Mouse (Mus musculus) T-cell, adult 66 days (primary cell): ENCODE data around the gene Csrnp1. TPM values are rescaled to one million over a fixed set of nuclear protein-coding genes. Genes with fewer than 3 reads are reported as not detected.

Experiments
- total RNA-seq, 2 experiments: library from RNA; stranded (reverse); gene quantifications; 3 replicates in 1 of 2; 4 replicates in 1 of 2; pipeline ENCODE4 v1.2.4; 2023

The Csrnp1 gene
- total RNA-seq: 100 to 1,000 TPM; 117 to 127 TPM

GRCm38 (mm10) chr9:119984536-119985011 is at the start of gene Csrnp1:
Gene Csrnp1 (minus strand): TSS chr9:119984658.

GRCm38 (mm10) chr9:120023086-120023811 is 38.8 kb upstream of the Csrnp1 start, which contains the start of gene Xirp1:
Gene Xirp1 (minus strand): TSS chr9:120023598.

GRCm38 (mm10) chr9:119937005-119937773 is 47.3 kb downstream of the Csrnp1 start, which contains the start of the genes Gorasp1 and Ttc21a:
Gene Gorasp1 (minus strand): TSS chr9:119937565.
Gene Ttc21a (plus strand): TSS chr9:119937606.

Other genes starting within 250 kb of the Csrnp1 start
- gene Scn11a, start 159.2 kb downstream of the Csrnp1 start, total RNA-seq: not detected
- 10 to 100 TPM; 62.6 to 69.9 TPM for gene Wdr48, start 89.8 kb downstream of the Csrnp1 start, total RNA-seq
- gene Gorasp1, start 47.1 kb downstream of the Csrnp1 start, total RNA-seq: 1 to 10 TPM; 2.4 to 7.0 TPM
- not detected for gene Ttc21a, start 47.1 kb downstream of the Csrnp1 start, total RNA-seq
- not detected for gene Xirp1, start 38.9 kb upstream of the Csrnp1 start, total RNA-seq
- gene Cx3cr1, start 85.2 kb upstream of the Csrnp1 start, total RNA-seq: 1 to 10 TPM; 1.4 to 1.5 TPM
- 1 to 10 TPM; 1.7 to 3.8 TPM for gene Ccr8, start 107.5 kb upstream of the Csrnp1 start, total RNA-seq
- gene Slc25a38, start 125.7 kb upstream of the Csrnp1 start, total RNA-seq: 10 to 100 TPM; 23.5 to 28.7 TPM
- 1,000 to 10,000 TPM; 3,064 to 3,199 TPM for gene Rpsa, start 143.0 kb upstream of the Csrnp1 start, total RNA-seq
- not detected for gene Mobp, start 165.0 kb upstream of the Csrnp1 start, total RNA-seq